Mouse (Mus musculus): ENCODE data around the gene Osbpl2. TPM values are rescaled to one million over a fixed set of nuclear protein-coding genes. Genes with fewer than 3 reads are reported as not detected.

Osbpl2 gene
- total and polyA plus RNA-seq, 3 experiments = 13.3 to 25.5 TPM; not detected in 1

- TF ChIP-seq ZKSCAN1 (IDR thresholded peaks at IDR 0.05; ENCODE audit: low read depth, low read length) (no peak), KAT2A (conservative IDR thresholded peaks at IDR 0.05; ENCODE audit: low read depth, low read length) (no peak), ZC3H11A (IDR thresholded peaks at IDR 0.05; ENCODE audit: low read depth, low read length) (no peak), EP300 (IDR thresholded peaks at IDR 0.05; ENCODE audit: low read depth in 1 of 2, low read length in 2 of 2) (no peak), GATA1 (IDR thresholded peaks at IDR 0.05; ENCODE audit: low read depth, low read length) (no peak), MAX (IDR thresholded peaks at IDR 0.05; ENCODE audit: low read length) (no peak), UBTF (IDR thresholded peaks at IDR 0.05; ENCODE audit: borderline replicate concordance, insufficient read depth, low read depth, low read length) (no peak)
- H3K27me3 ChIP-seq (ENCODE audit: control insufficient read depth in 1 of 2, insufficient read depth in 2 of 2, low read length in 2 of 2) = no peaks in the 10 kb centered on the region
- H3K9ac ChIP-seq (ENCODE audit: control insufficient read depth, low read depth, low read length, poor library complexity, severe bottlenecking) = no peak overlapping the region
- H3K4me1 ChIP-seq (ENCODE audit: control insufficient read depth in 1 of 2, insufficient read depth in 2 of 2, low read length in 2 of 2) = 0 out of 4 replicates have a peak, but pooled peaks cover 0 to 5% of the 10 kb centered on the region in 2 experiments
- H3K79me2 ChIP-seq (ENCODE audit: control insufficient read depth, insufficient read depth, low read length, poor library complexity) = no peaks in the 10 kb centered on the region
- H3K27ac ChIP-seq (ENCODE audit: control insufficient read depth, low read depth, low read length) = no peak overlapping the region
- H3K9me3 ChIP-seq (replicated peaks; ENCODE audit: insufficient read depth, low read length) = no peaks in the 10 kb centered on the region
- H3K4me3 ChIP-seq (ENCODE audit: control insufficient read depth in 1 of 2, insufficient read depth in 1 of 2, low read depth in 2 of 2, low read length in 2 of 2) = no peak overlapping the region
- H3K36me3 ChIP-seq (ENCODE audit: control insufficient read depth in 1 of 2, insufficient read depth in 2 of 2, low read length in 2 of 2) = no peaks in the 10 kb centered on the region
- no peak for DNase-seq (ENCODE audit: low read depth, low spot score)
Observed at GRCm38 (mm10) chr2:180205083-180205955, 86.2 kb downstream of the Osbpl2 start.

- DNase-seq (ENCODE audit: low read depth, low spot score) = no peak
- Histone ChIP-seq H3K27ac (ENCODE audit: control insufficient read depth, low read depth, low read length) (no peak overlapping the region), H3K4me1 (ENCODE audit: control insufficient read depth in 1 of 2, insufficient read depth in 2 of 2, low read length in 2 of 2) (0 out of 4 replicates have a peak, but pooled peaks cover 0 to 5% of the 10 kb centered on the region in 2 experiments), H3K27me3 (ENCODE audit: control insufficient read depth in 1 of 2, insufficient read depth in 2 of 2, low read length in 2 of 2) (no peaks in the 10 kb centered on the region), H3K4me3 (ENCODE audit: control insufficient read depth in 1 of 2, insufficient read depth in 1 of 2, low read depth in 2 of 2, low read length in 2 of 2) (no peak overlapping the region), H3K36me3 (ENCODE audit: control insufficient read depth in 1 of 2, insufficient read depth in 2 of 2, low read length in 2 of 2) (no peaks in the 10 kb centered on the region), H3K9ac (ENCODE audit: control insufficient read depth, low read depth, low read length, poor library complexity, severe bottlenecking) (no peak overlapping the region), H3K9me3 (replicated peaks; ENCODE audit: insufficient read depth, low read length) (no peaks in the 10 kb centered on the region), H3K79me2 (ENCODE audit: control insufficient read depth, insufficient read depth, low read length, poor library complexity) (no peaks in the 10 kb centered on the region)
- no peak for TF ChIP-seq MYC (IDR thresholded peaks at IDR 0.05; ENCODE audit: low read depth, low read length)
- TF ChIP-seq RAD21 (IDR thresholded peaks at IDR 0.05; ENCODE audit: low read depth, low read length) = no peak
- no peak for TF ChIP-seq CTCF (IDR thresholded peaks at IDR 0.05 in 2 of 3, conservative IDR thresholded peaks at IDR 0.05 in 1 of 3; ENCODE audit: control insufficient read depth in 1 of 3, insufficient read depth in 1 of 3, low read depth in 2 of 3, low read length in 3 of 3, poor library complexity in 1 of 3, severe bottlenecking in 1 of 3)
Observed at GRCm38 (mm10) chr2:180205956-180206280, 86.8 kb downstream of the Osbpl2 start.

- peak; percentile 47 for DNase-seq (ENCODE audit: low read depth, low spot score)
Observed at GRCm38 (mm10) chr2:180207840-180208239, 88.7 kb downstream of the Osbpl2 start.

More at GRCm38 (mm10) chr2:180207840-180208239, 88.7 kb downstream of the Osbpl2 start:
- no peaks in the 10 kb centered on the region for H3K27me3 ChIP-seq (ENCODE audit: control insufficient read depth in 1 of 2, insufficient read depth in 2 of 2, low read length in 2 of 2)
- TF ChIP-seq SMC3 (IDR thresholded peaks at IDR 0.05; ENCODE audit: low read depth, low read length) (peak; percentile 39), HCFC1 (IDR thresholded peaks at IDR 0.05; ENCODE audit: low read depth, low read length) (no peak), USF2 (IDR thresholded peaks at IDR 0.05; ENCODE audit: borderline replicate concordance in 1 of 2, insufficient read depth in 1 of 2, low read depth in 1 of 2, low read length in 2 of 2) (no peak), MAZ (IDR thresholded peaks at IDR 0.05; ENCODE audit: low read depth, low read length) (no peak), CTCF (IDR thresholded peaks at IDR 0.05 in 2 of 3, conservative IDR thresholded peaks at IDR 0.05 in 1 of 3; ENCODE audit: control insufficient read depth in 1 of 3, insufficient read depth in 1 of 3, low read depth in 2 of 3, low read length in 3 of 3, poor library complexity in 1 of 3, severe bottlenecking in 1 of 3) (peak; percentile 66 to 75 (median 66)), CHD1 (IDR thresholded peaks at IDR 0.05; ENCODE audit: low read depth, low read length) (no peak), EP300 (IDR thresholded peaks at IDR 0.05; ENCODE audit: low read depth in 1 of 2, low read length in 2 of 2) (no peak), MAFK (IDR thresholded peaks at IDR 0.05; ENCODE audit: borderline replicate concordance, low read depth, low read length) (no peak), ETS1 (IDR thresholded peaks at IDR 0.05; ENCODE audit: low read depth, low read length) (no peak), MEF2A (IDR thresholded peaks at IDR 0.05; ENCODE audit: extremely low read depth, insufficient replicate concordance, low read depth, low read length, poor library complexity, severe bottlenecking) (no peak), SIN3A (IDR thresholded peaks at IDR 0.05; ENCODE audit: low read length) (no peak)
- no peak overlapping the region for H3K9ac ChIP-seq (ENCODE audit: control insufficient read depth, low read depth, low read length, poor library complexity, severe bottlenecking)
- H3K36me3 ChIP-seq (ENCODE audit: control insufficient read depth in 1 of 2, insufficient read depth in 2 of 2, low read length in 2 of 2) = no peaks in the 10 kb centered on the region
- no peak overlapping the region for H3K27ac ChIP-seq (ENCODE audit: control insufficient read depth, low read depth, low read length)
- H3K4me1 ChIP-seq (ENCODE audit: control insufficient read depth in 1 of 2, insufficient read depth in 2 of 2, low read length in 2 of 2) = 0 out of 4 replicates have a peak, but pooled peaks cover 0 to 5% of the 10 kb centered on the region in 2 experiments
- H3K79me2 ChIP-seq (ENCODE audit: control insufficient read depth, insufficient read depth, low read length, poor library complexity) = no peaks in the 10 kb centered on the region
- H3K9me3 ChIP-seq (replicated peaks; ENCODE audit: insufficient read depth, low read length) = no peaks in the 10 kb centered on the region
- H3K4me3 ChIP-seq (ENCODE audit: control insufficient read depth in 1 of 2, insufficient read depth in 1 of 2, low read depth in 2 of 2, low read length in 2 of 2) = no peak overlapping the region

All from MEL (cell line).